Mouse (Mus musculus): ENCODE data around the gene Cox6b2. TPM values are rescaled to one million over a fixed set of nuclear protein-coding genes. Genes with fewer than 3 reads are reported as not detected.
A peak's percentile ranks its signal among the peaks of the same experiment; 100 is the strongest.
"Not testable (repeated sequence)": the region's sequence is repeated elsewhere in the genome, so short reads cannot be mapped to it uniquely, and the experiment has no call there.

The Cox6b2 gene
- total RNA-seq (2022): 10 to 100 TPM in 1 of 4 experiments, 1 to 10 TPM in 3; 5.1 to 10.3 (median 9.1) TPM

DNA sequence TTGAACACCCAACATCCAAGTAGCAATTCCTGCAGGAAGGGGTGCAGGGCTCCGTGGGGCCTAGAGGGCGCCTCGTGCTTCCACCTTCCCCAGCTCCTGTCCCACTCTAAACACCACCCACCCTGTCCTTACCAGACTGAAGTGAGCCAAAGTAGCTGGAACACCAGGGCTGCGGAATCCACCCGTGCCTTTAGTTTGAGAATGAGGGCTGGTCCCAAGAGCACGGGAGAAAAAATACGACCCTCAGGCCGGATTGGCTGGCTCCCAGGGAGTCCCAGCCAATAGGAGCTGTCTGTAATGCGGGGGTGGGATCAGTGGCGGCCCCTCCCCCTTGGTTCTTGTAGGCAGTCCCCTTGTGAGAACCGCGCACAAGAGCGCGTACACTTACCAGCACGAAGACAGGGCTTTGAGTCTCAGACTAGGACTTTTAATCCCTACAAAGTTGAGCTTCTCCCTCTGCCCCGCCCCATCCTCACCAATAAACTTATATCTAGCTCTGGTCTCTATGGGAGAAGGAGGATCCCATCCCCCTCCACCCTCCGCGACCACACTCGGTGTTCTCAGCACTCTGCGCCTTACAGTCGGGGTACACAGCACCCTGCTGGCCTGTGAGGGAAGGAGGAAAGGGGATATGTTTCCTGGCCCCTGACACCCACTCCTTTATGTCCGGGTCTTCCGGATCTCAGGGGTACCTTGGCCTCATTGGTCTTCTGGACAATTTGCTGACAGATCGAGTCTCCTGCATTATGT, at the start of gene Cox6b2:
Cox6b2 (minus strand) TSS at position 274 of the 750 bp plus-strand sequence.
- DNase-seq: peak; percentile 38

DNA sequence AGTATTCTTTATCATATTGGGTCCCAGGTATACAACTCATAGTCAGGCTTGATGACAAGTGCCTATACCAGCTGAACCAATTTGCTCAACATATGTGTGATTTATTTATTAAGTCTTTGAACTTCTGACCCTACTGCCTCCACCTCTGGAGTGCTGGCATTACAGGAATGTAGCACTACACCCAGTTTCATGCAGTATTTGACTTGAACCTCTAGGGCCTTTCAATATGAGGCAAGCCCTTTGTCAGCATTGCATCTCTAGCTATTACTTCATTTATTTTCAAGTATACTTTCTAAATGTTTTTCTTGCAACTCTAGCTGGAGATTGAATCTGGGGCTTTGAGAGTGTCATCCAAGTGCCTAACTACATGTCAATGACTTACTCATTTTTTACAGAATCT, 49.4 kb upstream of the Cox6b2 start:
- no peak for DNase-seq

DNA sequence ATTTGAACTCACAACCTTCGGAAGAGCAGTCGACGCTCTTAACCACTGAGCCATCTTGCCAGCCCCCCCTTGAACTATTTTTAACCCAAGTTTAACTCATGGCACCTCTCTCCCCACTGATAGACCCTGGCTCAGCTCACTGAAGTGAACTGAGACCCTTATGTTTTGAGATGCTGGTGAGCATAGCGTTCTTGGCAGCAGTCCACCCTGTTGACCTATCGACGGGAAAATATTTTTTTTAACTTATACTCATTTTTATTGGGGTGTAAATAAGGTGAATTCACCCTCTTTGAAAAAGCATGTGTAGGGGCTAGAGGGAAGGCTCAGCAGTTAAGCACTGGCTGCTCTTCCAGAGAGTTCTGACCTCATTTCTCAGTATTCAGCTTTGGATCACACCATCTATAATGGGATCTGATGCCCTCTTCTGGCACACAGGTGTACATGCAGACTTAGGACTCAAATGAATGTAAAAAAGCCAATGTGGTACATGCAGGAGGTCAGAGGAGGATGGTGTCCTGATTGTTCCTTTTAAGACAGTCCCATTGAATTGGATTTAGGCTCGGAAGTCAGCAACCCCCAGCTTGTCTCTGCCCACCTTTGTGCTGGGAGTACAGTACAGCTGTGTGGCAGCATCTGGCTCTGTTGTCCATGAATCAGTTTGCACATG, 43.0 kb upstream of the Cox6b2 start:
- DNase-seq: no peak

DNA sequence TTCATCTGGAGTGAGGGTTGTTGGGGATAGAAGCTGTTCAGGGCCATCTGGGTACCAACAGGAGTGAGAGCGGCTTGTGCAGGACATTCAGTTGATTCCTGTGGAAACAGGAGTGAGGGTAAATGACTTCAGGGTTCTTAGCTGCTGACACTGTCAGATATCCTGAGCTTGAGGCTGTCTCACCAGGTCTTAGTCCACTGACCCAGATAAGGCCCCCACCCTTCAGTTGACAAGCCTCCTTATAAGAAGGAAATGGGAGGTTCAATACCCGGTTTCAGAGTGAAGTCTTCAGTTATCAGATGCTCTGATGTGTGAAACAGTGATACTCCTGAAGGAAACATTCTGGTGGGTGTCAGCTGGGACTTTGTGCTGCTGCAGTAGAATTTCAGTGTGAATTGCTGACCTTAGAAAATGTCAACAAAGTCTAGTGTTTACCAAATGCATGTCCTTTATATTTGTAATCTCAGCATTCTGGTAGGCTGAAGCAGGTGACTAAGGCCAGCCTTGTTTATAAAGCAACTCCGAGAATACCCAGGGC, 41.8 kb upstream of the Cox6b2 start:
- no peak for DNase-seq

DNA sequence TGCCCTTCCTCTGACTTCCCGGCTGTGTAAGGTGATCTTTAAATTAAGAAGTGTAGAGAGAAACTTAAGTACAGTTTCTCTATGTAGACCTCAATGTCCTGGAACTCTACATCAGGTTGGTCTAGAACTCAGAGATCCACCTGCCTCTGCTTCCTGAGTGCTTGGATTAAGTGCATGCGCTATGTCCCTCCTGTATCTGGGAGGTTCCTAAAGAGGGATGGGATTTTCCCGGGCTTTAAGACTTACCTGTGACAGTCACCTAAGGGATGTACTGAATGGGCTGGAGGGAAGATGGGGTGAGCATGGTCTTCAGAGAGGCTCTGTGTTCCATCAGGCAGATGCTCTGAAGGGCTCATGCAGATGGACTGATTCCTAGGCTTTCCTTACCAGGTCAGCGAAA, 40.8 kb upstream of the Cox6b2 start:
- DNase-seq: no peak

DNA sequence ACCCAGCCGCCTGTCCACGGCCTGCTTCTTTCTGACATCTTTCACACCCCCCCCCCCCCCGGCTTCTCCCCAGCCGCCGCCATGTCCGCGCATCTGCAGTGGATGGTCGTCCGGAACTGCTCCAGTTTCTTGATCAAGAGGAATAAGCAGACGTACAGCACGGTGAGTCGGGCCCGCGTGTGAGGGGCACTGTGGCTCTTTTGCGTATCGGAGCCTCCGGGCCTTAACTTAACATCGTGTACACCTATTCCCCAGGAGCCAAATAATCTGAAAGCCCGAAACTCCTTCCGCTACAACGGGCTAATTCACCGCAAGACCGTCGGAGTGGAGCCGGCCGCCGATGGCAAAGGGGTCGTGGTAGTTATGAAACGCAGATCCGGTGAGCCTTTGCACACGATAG, 40.4 kb upstream of the Cox6b2 start:
- not testable (repeated sequence) for DNase-seq

DNA sequence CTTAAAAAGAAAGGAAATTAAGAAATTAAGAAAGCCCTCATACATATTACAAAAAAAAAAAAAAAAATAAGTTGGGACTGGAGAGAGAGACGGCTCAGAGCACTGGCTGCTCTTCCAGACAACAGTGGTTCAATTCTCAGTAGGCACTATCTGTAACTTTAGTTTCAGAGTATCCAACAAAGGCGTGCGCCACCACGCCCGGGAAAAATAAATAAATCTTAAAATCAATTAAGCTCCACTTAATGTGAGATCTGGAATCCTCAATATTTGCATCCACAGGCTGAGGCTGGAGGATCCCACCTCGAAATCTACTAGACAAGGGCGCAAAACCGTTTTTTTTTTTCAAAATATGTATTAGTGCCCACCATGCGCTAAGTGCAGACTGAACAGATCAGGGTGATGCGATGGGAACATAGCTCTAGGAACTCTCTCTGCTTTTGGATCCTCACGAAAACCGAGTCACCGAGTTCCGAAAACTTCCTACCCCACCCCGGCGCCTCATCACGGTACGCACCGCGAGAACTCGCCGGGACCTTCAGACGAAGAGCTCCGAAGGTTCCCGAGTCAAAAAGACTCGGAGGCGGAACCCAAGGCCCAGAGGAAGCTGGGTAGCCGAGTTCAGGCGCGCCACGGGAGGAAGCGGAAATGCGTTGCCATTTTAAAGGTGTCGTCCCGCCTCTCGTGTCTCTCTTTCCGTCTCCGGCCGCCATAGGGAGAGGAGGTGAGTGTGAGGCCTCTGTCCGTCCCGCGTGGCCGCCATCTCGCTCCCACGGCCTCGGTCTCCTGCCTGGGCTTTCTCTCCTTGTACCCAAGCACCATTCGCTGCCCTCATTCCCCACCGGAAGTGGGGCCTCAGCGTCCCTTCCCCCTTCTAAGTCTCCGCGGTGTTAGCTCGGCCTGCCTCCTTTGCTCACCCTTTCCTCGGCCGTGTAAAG, 39.7 kb upstream of the Cox6b2 start, which contains the start of gene Rpl28:
Rpl28 (plus strand) TSS at position 597 of the 935 bp plus-strand sequence.
- DNase-seq: peak; percentile 95

DNA sequence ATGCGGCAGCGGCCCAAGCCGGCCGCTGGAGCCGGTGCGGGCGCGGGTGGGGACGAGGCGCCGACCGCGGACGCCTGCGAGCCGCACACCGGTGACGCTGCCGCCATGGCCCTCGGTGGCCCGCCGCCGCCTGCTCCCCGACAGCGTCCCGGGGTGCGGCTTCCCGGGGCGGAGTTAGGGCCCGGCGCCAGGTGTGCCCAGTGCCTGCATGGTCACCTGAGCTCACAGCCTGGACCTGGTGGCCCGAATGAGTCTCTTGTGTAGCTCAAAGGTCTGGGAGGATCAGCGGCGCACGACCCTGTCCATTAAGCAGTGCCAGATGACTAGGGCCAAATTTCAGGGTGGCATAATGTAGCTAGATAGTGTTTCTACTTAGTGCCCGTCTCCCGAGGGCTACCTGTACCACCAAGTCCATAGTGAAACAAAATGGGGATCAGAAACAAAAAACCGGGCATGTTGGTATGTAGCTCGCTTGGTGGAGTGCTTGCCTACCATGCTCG, 36.6 kb upstream of the Cox6b2 start, which contains the start of gene Tmem238:
Tmem238 (minus strand) TSS at position 221 of the 500 bp plus-strand sequence.
- peak; percentile 27 for DNase-seq

DNA sequence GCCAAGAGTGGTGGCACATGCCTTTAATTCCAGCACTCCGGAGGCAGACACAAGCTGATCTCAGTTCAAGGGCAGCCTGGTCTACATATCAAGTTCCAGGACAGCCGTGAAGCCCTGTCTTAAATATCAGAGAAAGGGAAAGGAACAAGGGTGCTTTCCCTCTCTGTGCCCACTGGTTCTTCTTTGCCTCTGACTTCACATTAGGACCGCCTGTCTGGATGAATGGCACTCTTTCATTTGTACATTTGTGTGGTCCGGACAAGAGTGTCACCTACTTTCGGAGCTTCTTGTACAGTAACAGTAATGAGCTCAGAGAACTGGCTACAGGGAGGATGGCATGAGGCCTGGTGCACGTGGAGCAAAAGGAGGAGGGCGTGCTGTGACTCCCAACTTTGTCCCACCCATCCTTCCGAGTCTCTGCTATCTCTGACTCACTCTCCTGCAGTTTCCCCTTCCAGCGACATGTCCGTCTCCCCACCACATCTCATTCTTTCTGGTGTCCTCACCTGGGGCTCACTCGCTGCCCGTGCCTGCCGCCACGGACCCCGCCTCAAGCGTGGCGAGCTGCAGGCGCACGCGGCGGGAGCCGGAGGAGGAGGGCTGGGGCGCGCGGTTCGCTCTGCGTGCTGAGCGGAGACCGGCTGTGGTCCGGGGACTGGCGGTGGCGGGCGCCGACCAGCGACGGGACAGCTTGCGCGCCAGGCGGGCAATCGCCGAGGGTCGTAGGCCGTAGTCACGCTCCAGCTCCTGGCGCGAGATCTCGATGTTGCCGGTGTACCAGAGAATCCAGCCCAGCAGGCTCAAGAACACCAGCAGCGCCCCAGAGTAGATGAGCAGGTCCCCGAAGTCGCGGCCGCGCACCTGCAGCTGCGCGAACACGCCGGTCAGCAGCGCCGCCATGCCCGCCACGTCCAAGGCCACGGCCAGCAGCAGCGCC, 35.9 kb upstream of the Cox6b2 start:
- peak; percentile 50 for DNase-seq

DNA sequence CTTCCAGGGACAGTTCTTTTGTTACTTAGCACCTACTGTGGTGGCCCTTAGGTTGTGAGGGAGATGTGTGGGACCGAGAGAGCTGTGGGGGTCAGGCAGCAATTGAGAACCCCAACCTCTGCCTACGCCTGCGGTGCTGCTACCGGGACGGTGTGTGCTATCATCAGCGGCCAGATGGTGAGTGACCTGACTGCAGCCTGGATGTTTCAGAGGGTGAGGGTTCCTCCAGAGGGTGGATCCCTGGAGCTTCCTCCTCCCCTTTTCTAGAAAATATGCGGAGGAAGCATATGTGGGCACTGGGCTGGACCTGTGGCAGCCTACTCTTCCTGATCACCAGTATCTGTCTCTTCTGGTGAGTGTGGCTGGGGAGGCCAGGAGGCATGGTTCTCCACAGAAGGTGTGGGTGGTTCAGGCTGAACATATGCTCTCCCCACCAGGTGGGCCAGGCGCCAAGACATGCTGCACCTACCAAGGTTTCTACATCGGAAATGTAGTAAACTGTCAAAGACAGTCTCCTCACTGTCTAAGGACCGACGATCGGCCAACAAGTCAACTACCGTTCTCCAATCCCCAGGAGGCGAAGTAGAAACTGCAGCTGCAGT, 30.9 kb upstream of the Cox6b2 start:
- DNase-seq: no peak

DNA sequence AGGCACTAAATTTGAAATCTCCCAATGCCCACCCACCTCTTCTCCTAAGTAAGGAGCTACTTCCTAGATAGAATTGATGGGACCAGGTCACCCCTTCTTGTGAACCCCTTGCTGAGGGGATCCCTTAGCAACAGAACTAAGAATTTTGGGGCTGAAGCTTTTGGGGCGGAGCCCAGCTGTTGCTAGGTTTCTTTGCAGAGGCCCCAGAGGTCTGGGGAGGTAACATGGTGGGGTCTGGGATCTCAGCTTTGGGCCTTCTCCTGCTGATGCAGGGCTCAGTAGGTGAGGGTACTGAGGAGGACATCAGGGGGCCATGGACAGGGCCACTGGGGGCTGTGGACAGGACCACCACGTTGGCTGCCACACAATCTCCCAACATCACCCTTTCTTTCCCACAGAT, 29.9 kb upstream of the Cox6b2 start, which contains the start of the genes Il11 and Tmem190:
Il11 (minus strand) TSS at position 101 of the 400 bp plus-strand sequence.
Tmem190 (plus strand) TSS at position 179 of the 400 bp plus-strand sequence.
- no peak for DNase-seq

DNA sequence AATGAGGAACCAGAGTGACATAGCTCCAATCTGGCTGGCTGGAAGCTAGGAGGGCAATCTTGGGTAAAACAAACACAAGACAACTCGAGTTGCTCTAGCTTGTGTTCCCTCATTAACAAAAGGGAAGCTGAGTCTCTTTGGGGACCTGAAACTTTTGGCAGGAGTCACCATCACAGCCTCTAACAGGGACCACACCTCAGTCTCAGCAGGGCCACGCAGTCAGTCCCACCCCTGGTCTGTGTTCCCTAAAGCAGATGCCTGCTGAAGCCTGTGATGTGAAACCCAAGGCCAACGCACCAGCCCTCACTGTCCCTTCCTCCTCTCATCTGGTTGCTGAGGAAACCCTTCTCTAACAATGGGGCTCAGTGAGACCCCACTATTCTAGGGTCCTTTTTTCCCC, 29.2 kb upstream of the Cox6b2 start:
- DNase-seq: no peak

DNA sequence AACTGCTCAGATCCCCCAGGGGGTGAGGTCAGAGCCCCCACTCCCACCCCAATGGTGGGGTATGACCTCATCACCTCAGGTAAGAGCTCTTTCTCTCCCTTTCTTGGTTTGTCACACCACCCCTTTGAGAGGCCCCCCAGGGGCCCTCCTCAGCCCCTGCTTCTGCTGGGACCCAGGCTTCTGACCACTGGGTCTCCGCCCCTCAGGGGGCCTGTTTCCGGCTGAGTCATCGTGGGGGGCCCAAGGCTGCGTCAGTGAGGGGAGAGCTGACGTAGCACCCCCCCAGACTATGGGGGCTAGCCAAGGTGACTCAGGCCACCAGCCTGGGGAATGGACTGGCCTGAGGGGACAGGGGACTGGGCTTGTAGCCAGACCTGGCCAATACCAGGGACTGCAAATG, 27.0 kb upstream of the Cox6b2 start:
- DNase-seq: no peak

DNA sequence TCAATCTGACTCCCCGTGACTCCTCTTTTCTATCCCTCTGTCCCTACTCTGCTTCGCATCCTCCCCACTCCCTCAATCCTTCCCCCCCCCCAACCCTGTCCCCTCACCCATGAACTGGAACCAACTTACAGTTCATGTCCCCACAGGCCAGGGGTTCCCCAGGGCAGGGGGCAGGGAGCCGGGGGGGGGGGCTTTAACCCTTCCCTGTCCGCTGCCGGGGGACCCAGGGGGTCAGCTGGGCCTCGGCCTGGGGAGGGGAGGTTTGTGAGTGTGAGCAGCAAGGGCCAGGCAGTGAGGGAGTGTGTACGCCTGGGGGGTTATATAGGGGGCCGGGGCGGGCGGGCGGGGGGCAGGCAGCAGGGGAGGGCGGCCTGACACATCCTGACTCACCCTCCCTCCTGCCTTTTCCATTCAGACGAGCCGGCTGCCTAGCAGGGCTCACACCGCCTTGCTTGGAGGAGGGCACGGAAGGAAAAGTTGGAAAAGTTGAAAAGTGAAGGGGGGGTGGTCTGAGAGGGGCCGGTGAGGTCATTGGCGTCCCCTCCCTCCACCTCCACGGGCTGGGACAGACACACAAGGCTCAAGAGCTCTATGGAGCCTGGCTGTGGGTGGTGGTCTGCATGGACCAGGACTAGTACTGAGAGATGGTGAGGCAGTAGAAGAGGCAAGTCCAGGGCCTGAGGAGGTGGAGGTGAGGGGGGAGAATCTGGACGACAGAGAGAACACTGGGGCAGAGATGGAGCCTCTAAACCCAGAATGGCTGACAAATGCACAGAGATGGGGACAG, 25.1 kb upstream of the Cox6b2 start:
- DNase-seq: no peak

DNA sequence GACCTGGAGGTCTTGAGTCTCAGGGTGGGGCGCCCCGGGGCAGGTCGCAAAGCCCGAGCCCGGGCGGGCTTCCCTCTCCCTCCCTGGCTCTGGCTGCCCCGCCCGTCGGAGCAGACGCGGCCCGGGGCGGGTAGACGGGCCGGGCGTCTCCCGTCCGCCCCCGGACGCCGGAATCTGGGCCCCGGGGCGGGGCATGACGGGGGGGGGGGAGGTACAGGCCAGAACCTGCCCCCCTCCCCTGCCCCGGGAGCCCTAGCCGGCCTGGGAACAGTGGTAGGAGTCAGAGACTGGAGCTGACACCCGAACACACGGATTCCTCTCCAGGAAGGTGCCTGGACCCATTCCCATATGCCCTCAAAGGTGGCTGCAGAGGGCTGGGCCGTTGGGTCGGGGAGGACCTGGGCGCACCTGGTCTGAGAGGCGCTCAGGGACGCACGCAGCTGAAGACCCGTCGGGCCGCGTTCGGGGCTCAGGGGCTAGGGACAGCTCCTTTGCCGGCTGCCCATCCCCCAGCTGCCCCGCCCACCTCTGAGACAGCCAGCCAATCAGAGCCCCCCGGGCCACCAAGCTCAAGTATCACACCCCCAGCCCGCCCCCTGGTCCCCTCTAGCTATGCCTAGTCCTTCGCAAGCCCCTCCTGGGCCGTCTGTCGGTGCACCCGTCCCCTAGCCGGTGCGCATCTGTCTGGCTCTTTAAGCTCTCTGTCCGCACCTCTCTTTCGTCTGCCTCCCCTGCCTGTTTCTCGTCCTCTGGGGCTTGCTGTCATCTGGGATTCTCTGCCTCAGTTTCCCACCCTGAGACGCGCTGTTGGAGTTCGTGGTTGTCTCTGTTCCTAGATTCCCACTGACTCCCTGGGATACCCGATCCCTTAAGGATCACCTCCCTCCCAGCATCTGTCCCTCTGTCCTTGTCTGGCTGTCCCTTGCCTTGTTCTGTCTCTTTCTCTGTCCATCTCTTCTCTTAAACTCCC, 24.3 kb upstream of the Cox6b2 start:
- no peak for DNase-seq

DNA sequence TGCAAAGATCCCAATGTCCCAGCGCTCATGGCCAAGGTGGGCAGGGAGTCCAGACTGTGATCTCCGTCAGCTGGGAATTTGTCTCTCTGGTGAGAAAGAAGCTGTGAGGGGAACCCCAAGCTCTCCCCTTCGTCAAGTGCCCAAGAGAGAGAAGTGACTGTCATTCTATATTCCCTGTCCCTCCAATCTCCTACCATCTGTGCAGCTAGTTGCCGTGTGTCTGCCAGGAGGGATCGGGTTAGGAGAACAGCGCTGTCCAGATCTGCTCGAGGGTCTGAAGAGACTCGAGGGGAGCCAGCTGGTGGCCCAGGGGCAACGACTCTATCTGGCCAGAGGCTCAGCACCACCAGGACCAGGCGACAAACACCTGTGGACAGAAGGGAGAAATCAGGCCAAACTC, 23.2 kb upstream of the Cox6b2 start:
- DNase-seq: no peak

DNA sequence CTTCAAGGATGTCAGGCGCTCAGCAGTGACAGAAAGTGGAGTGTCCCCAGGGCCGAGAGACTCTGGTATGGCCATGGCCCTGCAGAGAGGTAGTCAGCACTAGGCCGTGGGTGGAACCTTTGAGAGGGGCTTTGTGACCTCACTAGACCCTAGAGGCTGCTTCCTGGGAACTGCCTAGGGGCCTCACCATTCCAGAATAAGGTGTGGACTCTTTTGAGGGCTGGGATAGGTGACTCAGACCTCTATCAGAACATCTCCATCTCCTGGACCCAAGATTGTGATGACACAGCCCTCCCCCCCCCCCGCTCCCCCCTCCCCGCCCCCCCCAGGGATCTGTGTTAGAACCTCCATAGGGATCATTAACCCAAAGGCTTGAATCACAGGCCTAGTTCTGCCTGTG, 18.3 kb upstream of the Cox6b2 start, which contains the start of gene Fam71e2:
Fam71e2 (minus strand) TSS at position 101 of the 400 bp plus-strand sequence.
- no peak for DNase-seq
